Mouse (Mus musculus) heart, adult 2 months (tissue): Measurements from ENCODE around the gene Nop2. TPM values are rescaled to one million over a fixed set of nuclear protein-coding genes. Genes with fewer than 3 reads are reported as not detected.

Experiments
- DNase-seq, 2 experiments: peaks; one replicate each; pipeline ENCODE4 v3.0.0; 2021
- H3K27ac ChIP-seq: fragments of 200-600 bp; 2 replicates; pipeline ENCODE4 v1.8.1; 2022
- H3K27me3 ChIP-seq: fragments of 200-500 bp; 2 replicates; pipeline ENCODE4 v1.6.1; 2012; ENCODE audit warnings: mild to moderate bottlenecking, low read length, inconsistent platforms, mixed read lengths; ENCODE audit not compliant: control insufficient read depth, insufficient read depth
- H3K36me3 ChIP-seq: fragments of 200-500 bp; 2 replicates; pipeline ENCODE4 v1.6.1; 2012; ENCODE audit warnings: low read length, inconsistent platforms; ENCODE audit not compliant: control insufficient read depth, insufficient read depth
- H3K4me1 ChIP-seq: fragments of 200-500 bp; 2 replicates; pipeline ENCODE4 v1.6.1; 2011; ENCODE audit warnings: low read length; ENCODE audit not compliant: control insufficient read depth, insufficient read depth
- H3K4me3 ChIP-seq: fragments of 200-600 bp; 2 replicates; pipeline ENCODE4 v1.8.1; 2022
- H3K79me2 ChIP-seq: fragments of 200-500 bp; replicated peaks from 2 replicates; pipeline ENCODE4 v1.6.1; 2012; ENCODE audit warnings: mild to moderate bottlenecking, inconsistent platforms, low read length, moderate library complexity, mixed read lengths; ENCODE audit not compliant: control insufficient read depth, insufficient read depth
- H3K9ac ChIP-seq: fragments of 200-500 bp; 2 replicates; pipeline ENCODE4 v1.6.1; 2012; ENCODE audit warnings: low read depth, mild to moderate bottlenecking, control low read depth, inconsistent platforms, low read length, mixed read lengths
- CTCF ChIP-seq: fragments of 200-600 bp; IDR thresholded peaks from 2 replicates; pipeline ENCODE4 v1.8.1; 2022; ENCODE audit warnings: antibody characterized with exemption, mild to moderate bottlenecking, moderate library complexity
- EP300 ChIP-seq: fragments of 200-500 bp; IDR thresholded peaks from 2 replicates; pipeline ENCODE4 v1.6.1; 2011; ENCODE audit warnings: low read depth, low read length, control low read depth; ENCODE audit not compliant: insufficient read depth
- POLR2A ChIP-seq: fragments of 200-500 bp; IDR thresholded peaks from 2 replicates; pipeline ENCODE4 v1.6.1; 2011; ENCODE audit warnings: mild to moderate bottlenecking, low read depth, low read length, control low read depth; ENCODE audit not compliant: insufficient read depth
- WGBS: fragments of 180-500 bp; shearing (Covaris S2); methylation state at CpG from one replicate; pipeline ENCODE4 v1.1.7; 2018; 5-methylcytosine and 5-hydroxymethylcytosine counted together
- intact Hi-C: fragments of 180-260 bp; cut with DNase I; formaldehyde crosslinking; loops from one replicate; pipeline ENCODE4 v1.15.1; 2025
- microRNA-seq, 2 experiments: library from miRNA; unstranded; fragments of <30 nt; microRNA quantifications; one replicate each; pipeline ENCODE4 v1.2.0; 2021
- polyA plus RNA-seq: library from polyadenylated mRNA; depleted of rRNA; stranded (reverse); fragments of >200 nt; gene quantifications from 2 replicates; pipeline ENCODE4 v1.2.3, GENCODE M21; 2012; rRNA removed
- total RNA-seq, 2 experiments: library from RNA; stranded (reverse); gene quantifications; 2 replicates each; pipeline ENCODE4 v1.2.3; 2021

Gene Nop2
- total and polyA plus RNA-seq, 3 experiments: 8.3 to 20.3 (median 18.9) TPM

- peaks cover 9% of the 10 kb centered on the region for H3K36me3 ChIP-seq
- no peaks in the 10 kb centered on the region for H3K79me2 ChIP-seq
- peak; percentile 97 for DNase-seq
- peak within 1 kb of the TSS; percentile 67 for H3K4me3 ChIP-seq
- WGBS: under 1% methylated on average over 54 of the region's 54 CpGs
- intact Hi-C loops: loop anchor here (2.0 kb wide), 2 partner anchors 21 to 23 kb away; partner anchors contain the start of gene Vamp1
- H3K27me3 ChIP-seq: no peaks in the 10 kb centered on the region
- peaks cover 3% of the 10 kb centered on the region for H3K4me1 ChIP-seq
- H3K27ac ChIP-seq: peak within 1 kb of the TSS; percentile 97
- TF ChIP-seq POLR2A (no peak), CTCF (peak; percentile 49)
- peak within 1 kb of the TSS; percentile 77 for H3K9ac ChIP-seq
These were observed 59.8 kb downstream of the Nop2 start, which contains the start of the genes Ncapd2 and Mrpl51 for GRCm38 (mm10) chr6:125191332-125192015. Ncapd2 (minus strand) TSS chr6:125191701. Mrpl51 (plus strand) TSS chr6:125191801.

GRCm38 (mm10) chr6:125192016-125192714, 60.5 kb downstream of the Nop2 start:
- Histone ChIP-seq H3K4me1 (peaks cover 3% of the 10 kb centered on the region), H3K79me2 (no peaks in the 10 kb centered on the region), H3K9ac (peak overlapping the region; percentile 77), H3K27me3 (no peaks in the 10 kb centered on the region), H3K4me3 (peak overlapping the region; percentile 67), H3K27ac (peak overlapping the region; percentile 97), H3K36me3 (peaks cover 9% of the 10 kb centered on the region)
- under 1% methylated on average over 34 of the region's 34 CpGs for WGBS
- intact Hi-C loops: loop anchor here (2.0 kb wide), 1 partner anchor 23 kb away; the partner anchor contains the start of gene Vamp1
- peak; percentile 90 to 92 for DNase-seq
- peak; percentile 60; the same call in 1 of the 2 replicates for TF ChIP-seq POLR2A
- no peak for TF ChIP-seq CTCF

GRCm38 (mm10) chr6:125192841-125193240, 61.1 kb downstream of the Nop2 start:
- no peak for DNase-seq
- intact Hi-C loops: loop anchor here (2.0 kb wide), 1 partner anchor 22 kb away; the partner anchor contains the start of gene Vamp1

GRCm38 (mm10) chr6:125193390-125193789, 61.7 kb downstream of the Nop2 start:
- Histone ChIP-seq H3K9ac (no peak overlapping the region), H3K4me3 (no peak overlapping the region), H3K27me3 (no peaks in the 10 kb centered on the region), H3K27ac (no peak overlapping the region), H3K36me3 (peaks cover 9% of the 10 kb centered on the region), H3K79me2 (no peaks in the 10 kb centered on the region), H3K4me1 (peaks cover 3% of the 10 kb centered on the region)
- intact Hi-C loops: loop anchor here (2.0 kb wide), 1 partner anchor 21 kb away; the partner anchor contains the start of gene Vamp1
- 30% methylated on average over 7 of the region's 7 CpGs for WGBS
- no peak for TF ChIP-seq POLR2A
- no peak for TF ChIP-seq CTCF
- TF ChIP-seq EP300: no peak
- DNase-seq: no peak

More at GRCm38 (mm10) chr6:125192841-125193240, 61.1 kb downstream of the Nop2 start:
- WGBS: 14% methylated on average over 5 of the region's 5 CpGs
- Histone ChIP-seq H3K27me3 (no peaks in the 10 kb centered on the region), H3K4me1 (peaks cover 3% of the 10 kb centered on the region), H3K27ac (peak overlapping the region; percentile 97), H3K4me3 (peak overlapping the region; percentile 67), H3K79me2 (no peaks in the 10 kb centered on the region), H3K9ac (peak overlapping the region; percentile 77), H3K36me3 (peaks cover 9% of the 10 kb centered on the region)
- TF ChIP-seq EP300 (no peak), POLR2A (no peak), CTCF (no peak)

Small RNA genes lying within 50 kb of the gene (microRNA-seq; reads per million reads assigned to microRNA genes)
- 0 reads per million in 2 experiments for gene Mir7045

Other genes with a start within 250 kb of the Nop2 start
- gene Cd4, start 243.7 kb upstream of the Nop2 start, total RNA-seq: under 1 TPM; 0.34 to 0.57 TPM
- 0.53 and 0.66 TPM in 2 replicates for gene Cd4, start 243.7 kb upstream of the Nop2 start, polyA plus RNA-seq
- gene Lag3, start 220.2 kb upstream of the Nop2 start, total RNA-seq: under 1 TPM; 0.32 to 0.34 TPM
- 0.29 and 0.47 TPM in 2 replicates for gene Lag3, start 220.2 kb upstream of the Nop2 start, polyA plus RNA-seq
- gene Ptms, start 211.8 kb upstream of the Nop2 start, total RNA-seq: 100 to 1,000 TPM; 154 to 163 TPM
- gene Ptms, start 211.8 kb upstream of the Nop2 start, polyA plus RNA-seq: 547 and 614 TPM in 2 replicates
- 100 to 1,000 TPM; 179 to 194 TPM for gene Mlf2, start 200.5 kb upstream of the Nop2 start, total RNA-seq
- 259 and 275 TPM in 2 replicates for gene Mlf2, start 200.5 kb upstream of the Nop2 start, polyA plus RNA-seq
- 10 to 100 TPM; 83.2 to 99.8 TPM for gene Cops7a, start 166.4 kb upstream of the Nop2 start, total RNA-seq
- gene Cops7a, start 166.4 kb upstream of the Nop2 start, polyA plus RNA-seq: 208 and 238 TPM in 2 replicates
- gene Pianp, start 135.2 kb upstream of the Nop2 start, total RNA-seq: under 1 TPM; 0.43 to 0.50 TPM
- gene Pianp, start 135.2 kb upstream of the Nop2 start, polyA plus RNA-seq: 1.7 and 2.0 TPM in 2 replicates
- 10 to 100 TPM; 22.4 to 22.8 TPM for gene Zfp384, start 122.8 kb upstream of the Nop2 start, total RNA-seq
- 28.2 and 33.5 TPM in 2 replicates for gene Zfp384, start 122.8 kb upstream of the Nop2 start, polyA plus RNA-seq
- 10 to 100 TPM; 26.1 to 27.1 TPM for gene Ing4, start 92.1 kb upstream of the Nop2 start, total RNA-seq
- gene Ing4, start 92.1 kb upstream of the Nop2 start, polyA plus RNA-seq: 26.3 and 36.2 TPM in 2 replicates
- gene Acrbp, start 82.2 kb upstream of the Nop2 start, total RNA-seq: 1 to 10 TPM; 1.9 to 2.3 TPM
- 13.6 and 16.3 TPM in 2 replicates for gene Acrbp, start 82.2 kb upstream of the Nop2 start, polyA plus RNA-seq
- under 1 TPM in 1 of 2 experiments, not detected in 1; 0.20 TPM for gene Lpar5, start 64.0 kb upstream of the Nop2 start, total RNA-seq
- gene Lpar5, start 64.0 kb upstream of the Nop2 start, polyA plus RNA-seq: 1.2 and 2.3 TPM in 2 replicates
- 100 to 1,000 TPM in 1 of 2 experiments, 10 to 100 TPM in 1; 97.1 to 113 TPM for gene Chd4, start 35.9 kb upstream of the Nop2 start, total RNA-seq
- gene Chd4, start 35.9 kb upstream of the Nop2 start, polyA plus RNA-seq: 28.3 and 31.6 TPM in 2 replicates
- gene Iffo1, start 13.3 kb downstream of the Nop2 start, total RNA-seq: 1 to 10 TPM; 5.7 to 7.0 TPM
- gene Iffo1, start 13.3 kb downstream of the Nop2 start, polyA plus RNA-seq: 19.7 and 21.8 TPM in 2 replicates
- 1,000 to 10,000 TPM; 4,018 to 4,312 TPM for gene Gapdh, start 34.6 kb downstream of the Nop2 start, total RNA-seq
- gene Gapdh, start 34.6 kb downstream of the Nop2 start, polyA plus RNA-seq: 7,726 and 8,318 TPM in 2 replicates
- gene Ncapd2, start 59.8 kb downstream of the Nop2 start, total RNA-seq: 10 to 100 TPM; 17.6 TPM
- 34.0 and 40.2 TPM in 2 replicates for gene Ncapd2, start 59.8 kb downstream of the Nop2 start, polyA plus RNA-seq
- gene Mrpl51, start 59.9 kb downstream of the Nop2 start, total RNA-seq: 100 to 1,000 TPM; 303 to 343 TPM
- gene Mrpl51, start 59.9 kb downstream of the Nop2 start, polyA plus RNA-seq: 166 and 170 TPM in 2 replicates
- 1 to 10 TPM; 4.9 to 5.3 TPM for gene Vamp1, start 83.6 kb downstream of the Nop2 start, total RNA-seq
- gene Vamp1, start 83.6 kb downstream of the Nop2 start, polyA plus RNA-seq: 14.1 and 20.4 TPM in 2 replicates
- gene Tapbpl, start 100.0 kb downstream of the Nop2 start, total RNA-seq: 1 to 10 TPM; 4.1 to 6.6 TPM
- 7.4 and 7.6 TPM in 2 replicates for gene Tapbpl, start 100.0 kb downstream of the Nop2 start, polyA plus RNA-seq
- gene Cd27, start 105.1 kb downstream of the Nop2 start, total RNA-seq: under 1 TPM; 0.41 to 0.42 TPM
- gene Cd27, start 105.1 kb downstream of the Nop2 start, polyA plus RNA-seq: 0.67 and 2.2 TPM in 2 replicates
- gene Tuba3a, start 154.1 kb downstream of the Nop2 start, total RNA-seq: not detected
- gene Tuba3a, start 154.1 kb downstream of the Nop2 start, polyA plus RNA-seq: 0.82 and 0.92 TPM in 2 replicates
- 10 to 100 TPM; 28.2 to 28.8 TPM for gene Ltbr, start 182.0 kb downstream of the Nop2 start, total RNA-seq
- gene Ltbr, start 182.0 kb downstream of the Nop2 start, polyA plus RNA-seq: 34.8 and 36.5 TPM in 2 replicates
- under 1 TPM; 0.37 to 0.75 TPM for gene Scnn1a, start 188.8 kb downstream of the Nop2 start, total RNA-seq
- gene Scnn1a, start 188.8 kb downstream of the Nop2 start, polyA plus RNA-seq: 0.76 and 3.1 TPM in 2 replicates
- gene Tnfrsf1a, start 217.5 kb downstream of the Nop2 start, total RNA-seq: 10 to 100 TPM; 50.8 to 62.8 TPM
- 57.1 and 59.7 TPM in 2 replicates for gene Tnfrsf1a, start 217.5 kb downstream of the Nop2 start, polyA plus RNA-seq
- under 1 TPM in 1 of 2 experiments, not detected in 1; 0.08 TPM for gene Plekhg6, start 248.9 kb downstream of the Nop2 start, total RNA-seq
- gene Plekhg6, start 248.9 kb downstream of the Nop2 start, polyA plus RNA-seq: 0.06 and 0.14 TPM in 2 replicates